8 mouse cellular contexts compared by ENCODE assay signal in genomic region chr5:113015236-113016061, GRCm38 (mm10). TPM values are rescaled to one million over a fixed set of nuclear protein-coding genes. Genes with fewer than 3 reads are reported as not detected.
A peak's percentile ranks its signal among the peaks of the same experiment; 100 is the strongest.
DNase-seq lines count a peak whose midpoint lies in the region; ATAC-seq lines count a peak whose summit lies in the region.

Gene Grk3, minus strand, starts transcription at chr5:113015791.

- H3K9me3 ChIP-seq in erythroblast, embryonic 14.5 days (ENCODE audit: control insufficient read depth, low read length) = no peaks in the 10 kb centered on the region
- H3K9me3 ChIP-seq in embryonic facial prominence, embryonic 12.5 days = no peaks in the 10 kb centered on the region
- H3K9me3 ChIP-seq in heart, embryonic 11.5 days (replicated peaks; ENCODE audit: control insufficient read depth, low read length) = no peaks in the 10 kb centered on the region
- H3K9me3 ChIP-seq in kidney, embryonic 14.5 days (ENCODE audit: control insufficient read depth, low read length) = no peaks in the 10 kb centered on the region
- H3K9me3 ChIP-seq in midbrain, embryonic 14.5 days (ENCODE audit: control insufficient read depth, low read length) = no peaks in the 10 kb centered on the region

- no peaks in the 10 kb centered on the region for H3K36me3 ChIP-seq in erythroblast, embryonic 14.5 days (ENCODE audit: control insufficient read depth)
- no peaks in the 10 kb centered on the region for H3K36me3 ChIP-seq in embryonic facial prominence, embryonic 12.5 days
- no peaks in the 10 kb centered on the region for H3K36me3 ChIP-seq in heart, embryonic 11.5 days (ENCODE audit: control insufficient read depth, insufficient read depth, low read length)
- no peaks in the 10 kb centered on the region for H3K36me3 ChIP-seq in kidney, embryonic 14.5 days (ENCODE audit: control insufficient read depth, insufficient read depth, low read length)
- H3K36me3 ChIP-seq in midbrain, embryonic 14.5 days (ENCODE audit: control insufficient read depth, insufficient read depth, low read length) = no peaks in the 10 kb centered on the region

- no peak for ATAC-seq in erythroblast, adult 5-6 weeks (replicated peaks; ENCODE audit: low FRiP score, poor library complexity, severe bottlenecking)
- peak; percentile 38 for ATAC-seq in embryonic facial prominence, embryonic 12.5 days (ENCODE audit: insufficient number of reproducible peaks, insufficient read depth, low FRiP score, low TSS enrichment)
- peak; percentile 69 for ATAC-seq in heart, embryonic 11.5 days (replicated peaks; ENCODE audit: insufficient number of reproducible peaks, low FRiP score, low TSS enrichment)
- ATAC-seq in kidney, embryonic 14.5 days (ENCODE audit: low FRiP score, low TSS enrichment) = peak; percentile 85
- peak; percentile 66 for ATAC-seq in midbrain, embryonic 14.5 days (ENCODE audit: low FRiP score, low TSS enrichment)

- H3K27ac ChIP-seq in embryonic facial prominence, embryonic 12.5 days = no peak within 1 kb of the TSS
- H3K27ac ChIP-seq in heart, embryonic 11.5 days (ENCODE audit: low read depth, low read length) = peak within 1 kb of the TSS; percentile 59; the same call in 1 of the 2 replicates
- H3K27ac ChIP-seq in kidney, embryonic 14.5 days (ENCODE audit: low read depth, low read length) = peak within 1 kb of the TSS; percentile 51; the same call in 1 of the 2 replicates
- peak within 1 kb of the TSS; percentile 55; the same call in 1 of the 2 replicates for H3K27ac ChIP-seq in midbrain, embryonic 14.5 days (replicated peaks; ENCODE audit: low read depth, low read length)

- 3% methylated on average over 47 of the region's 52 CpGs for WGBS in embryonic facial prominence, embryonic 12.5 days
- WGBS in heart, embryonic 11.5 days (ENCODE audit: insufficient replicate concordance) = 5% methylated on average over 29 of the region's 52 CpGs
- 3% methylated on average over 34 of the region's 52 CpGs for WGBS in kidney, embryonic 14.5 days
- WGBS in midbrain, embryonic 14.5 days = 4% methylated on average over 45 of the region's 52 CpGs

- peaks cover 13% of the 10 kb centered on the region for H3K27me3 ChIP-seq in erythroblast, embryonic 14.5 days (ENCODE audit: control insufficient read depth)
- no peaks in the 10 kb centered on the region for H3K27me3 ChIP-seq in embryonic facial prominence, embryonic 12.5 days
- no peaks in the 10 kb centered on the region for H3K27me3 ChIP-seq in heart, embryonic 11.5 days (ENCODE audit: control insufficient read depth, insufficient read depth, low read length)
- 0 out of 2 replicates have a peak, but pooled peaks cover 3% of the 10 kb centered on the region for H3K27me3 ChIP-seq in kidney, embryonic 14.5 days (ENCODE audit: control insufficient read depth, insufficient read depth, low read length)
- H3K27me3 ChIP-seq in midbrain, embryonic 14.5 days (ENCODE audit: control insufficient read depth, insufficient read depth, low read length) = peaks cover 3% of the 10 kb centered on the region; the same call in 1 of the 2 replicates

- peak; percentile 64 for DNase-seq in liver
- DNase-seq in midbrain, embryonic 14.5 days = peak; percentile 83
- peak; percentile 28 to 66 for DNase-seq in spleen, postnatal 4 days (ENCODE audit: low spot score in 2 of 2)

- H3K4me3 ChIP-seq in erythroblast, embryonic 14.5 days (replicated peaks) = peak within 1 kb of the TSS; percentile 56
- peak within 1 kb of the TSS; percentile 62 for H3K4me3 ChIP-seq in embryonic facial prominence, embryonic 12.5 days
- peak within 1 kb of the TSS; percentile 54 for H3K4me3 ChIP-seq in heart, embryonic 11.5 days (ENCODE audit: low read depth, low read length)
- H3K4me3 ChIP-seq in kidney, embryonic 14.5 days (ENCODE audit: low read length) = peak within 1 kb of the TSS; percentile 64
- peak within 1 kb of the TSS; percentile 54 for H3K4me3 ChIP-seq in midbrain, embryonic 14.5 days (replicated peaks; ENCODE audit: low read depth, low read length)

- H3K4me2 ChIP-seq in embryonic facial prominence, embryonic 12.5 days (replicated peaks) = peak within 1 kb of the TSS; percentile 55
- peak within 1 kb of the TSS; percentile 80 for H3K4me2 ChIP-seq in heart, embryonic 11.5 days
- peak within 1 kb of the TSS; percentile 81 for H3K4me2 ChIP-seq in kidney, embryonic 14.5 days (replicated peaks; ENCODE audit: low read depth, low read length)
- H3K4me2 ChIP-seq in midbrain, embryonic 14.5 days (ENCODE audit: low read length) = peak within 1 kb of the TSS; percentile 67

- H3K4me1 ChIP-seq in erythroblast, embryonic 14.5 days (ENCODE audit: control insufficient read depth) = no peaks in the 10 kb centered on the region
- peaks cover 10% of the 10 kb centered on the region; the same call in 1 of the 2 replicates for H3K4me1 ChIP-seq in embryonic facial prominence, embryonic 12.5 days
- H3K4me1 ChIP-seq in heart, embryonic 11.5 days (ENCODE audit: control insufficient read depth, insufficient read depth, low read length) = peaks cover 21% of the 10 kb centered on the region
- H3K4me1 ChIP-seq in kidney, embryonic 14.5 days (ENCODE audit: control insufficient read depth, insufficient read depth, low read length) = peaks cover 10% of the 10 kb centered on the region; the same call in 1 of the 2 replicates
- H3K4me1 ChIP-seq in midbrain, embryonic 14.5 days (ENCODE audit: control insufficient read depth, insufficient read depth, low read length) = peaks cover 3% of the 10 kb centered on the region; the same call in 1 of the 2 replicates

- H3K9ac ChIP-seq in embryonic facial prominence, embryonic 12.5 days = peak within 1 kb of the TSS; percentile 64
- H3K9ac ChIP-seq in heart, embryonic 11.5 days (ENCODE audit: low read depth, low read length) = peak within 1 kb of the TSS; percentile 74
- H3K9ac ChIP-seq in kidney, embryonic 14.5 days (ENCODE audit: low read depth, low read length) = peak within 1 kb of the TSS; percentile 69
- peak within 1 kb of the TSS; percentile 64 for H3K9ac ChIP-seq in midbrain, embryonic 14.5 days (replicated peaks; ENCODE audit: low read length)

RNA-seq across cellular contexts. Expression of gene Grk3, which starts in this region (rescaled TPM):
- polyA plus RNA-seq in erythroblast, embryonic 14.5 days (2012) = under 0.01 TPM in 1 of 2 replicates, not detected in the other
- total RNA-seq in erythroblast, adult 5-6 weeks (2015; ENCODE audit: low replicate concordance) = 2.7 and 8.8 TPM in 2 replicates
- 3.6 and 9.9 TPM in 2 replicates for total RNA-seq in erythroblast, adult 5-6 weeks (2017; ENCODE audit: low replicate concordance)
- 13.5 and 14.4 TPM in 2 replicates for polyA plus RNA-seq in embryonic facial prominence, embryonic 12.5 days (2016; fragmentation: Nextera tagmentation; extraction: Ambion mirVana)
- 10.4 and 11.3 TPM in 2 replicates for polyA plus RNA-seq in heart, embryonic 11.5 days (2014; fragmentation: Nextera tagmentation; extraction: Ambion mirVana)
- polyA plus RNA-seq in kidney, embryonic 14.5 days (2014; fragmentation: Nextera tagmentation; extraction: Ambion mirVana) = 7.7 and 9.9 TPM in 2 replicates
- polyA plus RNA-seq in midbrain, embryonic 14.5 days (2014; fragmentation: Nextera tagmentation; extraction: Ambion mirVana) = 16.3 and 18.7 TPM in 2 replicates
